Comparison of ENCODE assay signal across 16 mouse cellular contexts in the genomic region with DNA sequence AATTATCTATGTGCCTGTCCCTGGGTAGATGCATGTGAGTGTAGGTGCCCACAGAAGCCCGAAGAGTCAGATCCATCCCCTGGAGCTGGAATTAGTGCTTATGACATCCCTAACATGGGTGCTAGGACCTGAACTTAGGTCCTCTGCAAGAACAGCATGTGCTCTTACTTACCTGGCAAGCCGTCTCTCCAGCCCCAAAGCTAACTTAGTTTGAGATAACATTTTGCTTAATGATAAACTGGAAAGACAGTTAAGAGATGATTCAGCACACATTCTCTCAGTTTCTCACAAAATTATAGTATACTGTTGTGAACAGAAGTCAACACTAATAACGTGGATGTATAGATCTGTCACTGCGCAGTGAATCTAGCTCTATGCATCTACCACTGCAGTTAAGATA.
"Had no signal": no experiment of that assay in that cellular context is flagged by ENCODE, and none has a peak within 500 bp of the region (broad histone marks: within the 10 kb centered on the region; RNA-seq: fewer than 3 reads in every experiment).

No protein-coding gene starts in this region.

- ATAC-seq: inflammation-experienced regulatory T-cells, adult 6 months; intestine, postnatal 0 days; midbrain, embryonic 15.5 days had no signal

- H3K9me3 ChIP-seq: limb, embryonic 13.5 days; midbrain, embryonic 10.5 days; midbrain, embryonic 15.5 days; neural tube, embryonic 12.5 days; stomach, embryonic 15.5 days had no signal

- H3K4me2 ChIP-seq: limb, embryonic 13.5 days; midbrain, embryonic 15.5 days; neural tube, embryonic 12.5 days; stomach, embryonic 15.5 days had no signal

- DNase-seq: kidney, adult 8-10 months; kidney, postnatal 25 days; lung, adult 18-20 months; retina, postnatal 1 day; right cerebral cortex, postnatal 4 days; spleen, adult 18-20 months; thymus, adult 2 months; thymus, postnatal 36 days had no signal

- H3K9ac ChIP-seq: limb, embryonic 13.5 days; midbrain, embryonic 15.5 days; neural tube, embryonic 12.5 days; stomach, embryonic 15.5 days had no signal

- H3K4me1 ChIP-seq: limb, embryonic 13.5 days; midbrain, embryonic 10.5 days; midbrain, embryonic 15.5 days; neural tube, embryonic 12.5 days; stomach, embryonic 15.5 days had no signal

- H3K4me3 ChIP-seq: left cerebral cortex, adult 2 months; limb, embryonic 13.5 days; midbrain, embryonic 10.5 days; midbrain, embryonic 15.5 days; neural tube, embryonic 12.5 days; stomach, embryonic 15.5 days had no signal

- H3K27ac ChIP-seq: left cerebral cortex, adult 2 months; limb, embryonic 13.5 days; midbrain, embryonic 10.5 days; midbrain, embryonic 15.5 days; neural tube, embryonic 12.5 days; stomach, embryonic 15.5 days had no signal

- H3K27me3 ChIP-seq: limb, embryonic 13.5 days; midbrain, embryonic 15.5 days; neural tube, embryonic 12.5 days; stomach, embryonic 15.5 days had no signal
